In genomic region chr7:62922246-62922645, GRCm38 (mm10) we compare ENCODE assay signal across 10 mouse cellular contexts.
A peak's percentile ranks its signal among the peaks of the same experiment; 100 is the strongest.
DNase-seq lines count a peak whose midpoint lies in the region; ATAC-seq lines count a peak whose summit lies in the region.
"Had no signal": no experiment of that assay in that cellular context is flagged by ENCODE, and none has a peak within 500 bp of the region (broad histone marks: within the 10 kb centered on the region; RNA-seq: fewer than 3 reads in every experiment).

No protein-coding gene starts in this region.

- H3K4me3 ChIP-seq in forebrain, embryonic 10.5 days, result no peak overlapping the region
- no peak overlapping the region for H3K4me3 ChIP-seq in forebrain, embryonic 12.5 days (replicated peaks)
- H3K4me3 ChIP-seq in limb, embryonic 12.5 days (replicated peaks), result no peak overlapping the region
- H3K4me3 ChIP-seq: limb, embryonic 13.5 days had no signal

- no peaks in the 10 kb centered on the region for H3K4me1 ChIP-seq in forebrain, embryonic 10.5 days
- no peaks in the 10 kb centered on the region for H3K4me1 ChIP-seq in forebrain, embryonic 12.5 days
- H3K4me1 ChIP-seq in limb, embryonic 12.5 days (replicated peaks), result no peaks in the 10 kb centered on the region
- H3K4me1 ChIP-seq: limb, embryonic 13.5 days had no signal

- H3K27me3 ChIP-seq in forebrain, embryonic 10.5 days (ENCODE audit: poor library complexity, severe bottlenecking), result no peaks in the 10 kb centered on the region
- H3K27me3 ChIP-seq in forebrain, embryonic 12.5 days, result no peaks in the 10 kb centered on the region
- H3K27me3 ChIP-seq in limb, embryonic 12.5 days, result no peaks in the 10 kb centered on the region
- H3K27me3 ChIP-seq: CH12.LX; limb, embryonic 13.5 days had no signal

- ATAC-seq in forebrain, embryonic 12.5 days (ENCODE audit: low FRiP score), result no peak
- 0 out of 2 replicates have a peak, but pooled peaks have one; percentile 26 for ATAC-seq in limb, embryonic 12.5 days (ENCODE audit: insufficient number of reproducible peaks, insufficient read depth, low FRiP score, low TSS enrichment, low read depth)

- DNase-seq in forebrain, embryonic 10.5 days (ENCODE audit: extremely low spot score, low spot score), result peak; percentile 30
- peak; percentile 1 for DNase-seq in ovary, postnatal 14 days (ENCODE audit: low spot score)
- no peak for DNase-seq in ovary, postnatal 10 days (ENCODE audit: low spot score)
- DNase-seq in frontal cortex, postnatal 36 days (ENCODE audit: low spot score in 2 of 2), result peak; percentile 33 to 49
- DNase-seq in thymus, postnatal 25 days, result no peak
- DNase-seq in thymus, adult 18-20 months, result no peak

- H3K27ac ChIP-seq in forebrain, embryonic 10.5 days, result no peak overlapping the region
- H3K27ac ChIP-seq in forebrain, embryonic 12.5 days, result no peak overlapping the region
- H3K27ac ChIP-seq in limb, embryonic 12.5 days, result no peak overlapping the region
- H3K27ac ChIP-seq: limb, embryonic 13.5 days had no signal

- WGBS in forebrain, embryonic 10.5 days, result 3% methylated on average over 1 of the region's 1 CpGs
- WGBS in forebrain, embryonic 12.5 days, result 4% methylated on average over 1 of the region's 1 CpGs
- 3% methylated on average over 1 of the region's 1 CpGs for WGBS in limb, embryonic 12.5 days

- no peaks in the 10 kb centered on the region for H3K36me3 ChIP-seq in forebrain, embryonic 10.5 days (replicated peaks)
- H3K36me3 ChIP-seq in forebrain, embryonic 12.5 days (replicated peaks), result no peaks in the 10 kb centered on the region
- no peaks in the 10 kb centered on the region for H3K36me3 ChIP-seq in limb, embryonic 12.5 days
- H3K36me3 ChIP-seq: limb, embryonic 13.5 days had no signal

- no peak overlapping the region for H3K4me2 ChIP-seq in forebrain, embryonic 12.5 days
- H3K4me2 ChIP-seq in limb, embryonic 12.5 days, result no peak overlapping the region
- H3K4me2 ChIP-seq: limb, embryonic 13.5 days had no signal

- H3K9ac ChIP-seq in forebrain, embryonic 12.5 days, result no peak overlapping the region
- H3K9ac ChIP-seq in limb, embryonic 12.5 days (replicated peaks), result no peak overlapping the region
- H3K9ac ChIP-seq: limb, embryonic 13.5 days had no signal

- no peaks in the 10 kb centered on the region for H3K9me3 ChIP-seq in forebrain, embryonic 10.5 days
- H3K9me3 ChIP-seq in forebrain, embryonic 12.5 days, result no peaks in the 10 kb centered on the region
- no peaks in the 10 kb centered on the region for H3K9me3 ChIP-seq in limb, embryonic 12.5 days
- H3K9me3 ChIP-seq: limb, embryonic 13.5 days had no signal

Comparison
In these comparisons a context has a peak if more than half of its experiments do, and no peak if none do; other contexts are left out.
1. DNase-seq: peak in forebrain, embryonic 10.5 days (single experiment), ovary, postnatal 14 days (single experiment) and frontal cortex, postnatal 36 days (2 of 2); none in ovary, postnatal 10 days (single experiment), thymus, postnatal 25 days (single experiment) and thymus, adult 18-20 months (0 of 2).